Mouse (Mus musculus): Measurements from ENCODE around the gene Fgfr3. TPM values are rescaled to one million over a fixed set of nuclear protein-coding genes. Genes with fewer than 3 reads are reported as not detected.

Gene Fgfr3
- total RNA-seq, 2 experiments from 2014 or later = 12.7 to 13.0 TPM

DNA sequence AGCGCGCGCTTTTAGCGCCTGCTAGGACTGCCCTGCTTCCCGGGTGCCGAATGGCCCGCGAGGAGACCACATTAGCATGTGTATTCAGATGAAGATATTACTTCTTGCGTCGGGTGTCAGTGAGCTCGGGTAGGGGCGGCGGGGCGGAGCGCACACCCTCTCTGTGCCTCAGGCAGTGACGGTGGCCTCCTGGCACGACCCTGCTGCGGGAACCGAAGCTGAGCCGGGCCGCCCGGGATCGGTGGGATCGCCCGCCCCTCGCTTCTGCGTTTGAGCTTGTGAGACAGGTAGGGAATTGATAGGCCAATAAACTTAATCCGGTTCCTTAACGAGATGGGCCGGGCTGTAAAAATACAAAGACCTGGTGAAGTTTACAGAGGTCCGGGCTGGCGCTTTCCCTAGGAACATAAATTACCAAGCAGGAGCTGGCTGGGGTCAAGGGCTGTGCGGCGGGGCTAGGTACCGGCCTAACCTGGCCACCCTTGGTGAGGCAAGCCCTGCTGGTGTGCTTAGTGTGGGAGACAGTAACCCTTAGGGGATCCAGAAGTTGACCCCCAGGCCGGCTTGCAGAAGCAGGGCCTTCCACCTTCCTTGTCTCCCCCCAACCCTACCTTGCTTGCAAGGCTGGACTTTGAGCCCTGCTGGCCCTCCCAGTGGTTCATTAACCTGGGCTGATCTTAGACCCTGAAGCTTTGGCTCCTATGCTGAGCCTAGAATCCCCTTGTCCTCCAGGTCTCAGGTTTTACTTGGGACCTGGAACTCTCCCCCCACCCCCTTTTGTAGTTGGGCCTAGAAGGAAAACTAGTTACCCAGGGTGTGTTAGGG, 2.4 kb downstream of the Fgfr3 start:
- intact Hi-C loops (cut with DNase I) = loop anchor here (5.0 kb wide), 1 partner anchor 37 kb away; no protein-coding TSS in a partner anchor
- no peak for DNase-seq

DNA sequence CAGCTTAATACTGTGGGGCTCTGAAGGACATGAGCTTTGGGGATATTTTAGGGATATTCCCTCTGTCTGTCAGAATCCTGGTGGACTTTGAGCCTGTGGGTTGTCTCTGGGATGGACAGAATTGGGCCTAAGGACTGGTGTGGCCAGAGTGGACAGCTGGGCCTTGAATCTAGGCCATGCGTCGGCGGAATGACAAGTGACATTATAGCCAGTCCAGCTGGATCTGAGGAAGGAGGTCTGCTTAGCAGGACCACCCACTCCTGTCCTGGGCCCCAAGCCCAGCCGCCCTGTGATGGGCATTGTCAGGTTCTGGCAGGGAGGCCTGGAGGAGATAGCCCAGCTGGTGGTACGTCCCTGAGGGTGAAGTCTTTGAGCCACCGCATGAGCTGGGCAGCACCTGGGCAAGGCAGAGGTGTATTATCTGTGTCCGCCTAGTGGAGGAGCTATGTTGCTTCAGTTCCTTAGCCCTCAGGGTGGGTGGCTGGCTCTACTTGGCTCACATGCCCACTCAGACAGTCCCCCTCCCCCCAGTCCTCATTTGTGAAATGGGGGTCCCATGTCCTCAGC, 4.7 kb downstream of the Fgfr3 start:
- DNase-seq = peak; percentile 33 to 43
- intact Hi-C loops (cut with DNase I) = no loop called here

DNA sequence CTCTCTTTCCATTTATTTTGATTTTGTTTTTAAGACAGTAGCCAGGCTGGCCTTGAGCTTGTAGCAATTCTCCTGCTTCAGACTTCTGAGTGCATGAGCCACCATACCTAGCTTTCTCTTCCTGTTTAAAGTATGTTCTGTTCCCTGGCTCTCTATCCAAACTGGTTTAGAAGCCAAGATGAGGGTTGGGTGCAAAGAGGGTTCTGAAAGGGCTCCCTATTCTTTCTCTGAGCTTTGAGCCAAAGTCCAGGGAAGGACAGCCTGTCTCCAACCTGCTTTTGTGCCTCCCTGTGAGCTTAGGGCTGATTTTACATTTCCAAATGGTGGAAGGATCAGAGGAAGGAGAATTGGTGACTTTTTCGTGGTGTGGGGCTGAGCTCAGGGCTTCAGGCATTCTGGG, 5.4 kb downstream of the Fgfr3 start:
- no peak for DNase-seq
- intact Hi-C loops (cut with DNase I) = no loop called here

DNA sequence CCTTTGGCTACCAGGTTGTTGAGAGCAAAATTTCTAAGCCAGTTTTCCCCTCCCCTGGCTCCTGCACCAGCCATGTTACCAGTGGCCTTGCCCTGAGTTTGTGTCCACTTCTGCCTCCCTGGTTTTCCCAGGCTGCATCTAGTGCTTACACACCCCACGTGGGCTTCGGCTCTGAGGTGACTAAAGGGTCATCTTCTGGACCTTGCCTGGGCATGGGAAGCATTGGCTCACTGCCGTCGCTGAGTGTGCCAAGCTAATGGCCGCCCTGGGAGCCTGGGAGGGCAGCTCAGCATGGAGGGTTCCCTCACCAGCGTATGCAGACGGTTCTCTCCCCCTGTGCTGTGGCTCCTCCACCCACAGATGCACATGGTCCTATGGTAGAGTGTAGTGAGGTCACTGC, 7.4 kb downstream of the Fgfr3 start:
- DNase-seq = peak in 1 of 2 experiments; percentile 26
- intact Hi-C loops (cut with DNase I) = no loop called here

DNA sequence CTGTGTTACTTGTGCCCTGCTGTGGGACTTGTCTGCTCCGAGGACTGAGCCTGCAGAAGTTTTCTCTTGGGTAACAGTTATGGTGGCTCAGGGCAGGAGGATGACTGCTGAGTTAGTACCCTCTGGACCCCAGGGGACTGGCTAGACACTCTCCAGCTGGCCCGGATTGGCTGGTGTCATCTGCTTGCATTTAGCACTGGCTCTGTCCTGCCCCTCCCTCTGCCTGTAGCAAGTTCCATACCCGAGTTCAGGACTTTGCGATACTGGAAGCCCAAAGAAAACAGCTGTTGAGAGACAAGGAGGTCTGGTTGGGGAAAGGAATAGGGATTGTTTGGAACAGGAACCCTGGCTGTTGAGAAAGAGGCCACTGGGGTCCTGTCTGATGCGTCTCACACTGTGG, 9.0 kb downstream of the Fgfr3 start:
- intact Hi-C loops (cut with DNase I) = no loop called here
- DNase-seq = no peak

DNA sequence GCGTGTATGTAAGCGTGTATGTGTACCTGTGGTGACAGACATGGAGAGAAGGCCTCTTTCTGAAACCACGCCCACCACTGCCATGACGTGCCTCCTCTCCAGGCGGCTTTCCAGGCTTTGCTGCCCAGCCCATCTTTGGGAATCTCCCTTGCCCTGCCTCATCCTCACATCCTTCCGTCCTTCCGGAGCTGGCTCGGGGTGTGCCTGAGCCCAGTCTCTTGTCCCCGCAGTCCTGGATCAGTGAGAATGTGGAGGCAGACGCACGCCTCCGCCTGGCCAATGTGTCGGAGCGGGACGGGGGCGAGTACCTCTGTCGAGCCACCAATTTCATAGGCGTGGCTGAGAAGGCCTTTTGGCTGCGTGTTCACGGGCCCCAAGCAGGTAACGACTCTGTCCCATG, 9.6 kb downstream of the Fgfr3 start:
- intact Hi-C loops (cut with DNase I) = no loop called here

DNA sequence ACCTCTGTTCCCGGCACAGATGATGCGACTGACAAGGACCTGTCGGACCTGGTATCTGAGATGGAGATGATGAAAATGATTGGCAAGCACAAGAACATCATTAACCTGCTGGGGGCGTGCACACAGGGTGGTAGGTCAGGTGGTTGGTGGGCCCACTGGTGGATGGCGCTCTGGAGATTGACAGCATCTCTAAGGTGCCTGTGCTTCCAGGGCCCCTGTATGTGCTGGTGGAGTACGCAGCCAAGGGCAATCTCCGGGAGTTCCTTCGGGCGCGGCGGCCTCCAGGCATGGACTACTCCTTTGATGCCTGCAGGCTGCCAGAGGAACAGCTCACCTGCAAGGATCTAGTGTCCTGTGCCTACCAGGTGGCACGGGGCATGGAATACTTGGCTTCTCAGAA, 12.4 kb downstream of the Fgfr3 start:
- intact Hi-C loops (cut with DNase I) = no loop called here
- DNase-seq = no peak

More for the DNA sequence above, 9.6 kb downstream of the Fgfr3 start:
- DNase-seq = no peak

DNA sequence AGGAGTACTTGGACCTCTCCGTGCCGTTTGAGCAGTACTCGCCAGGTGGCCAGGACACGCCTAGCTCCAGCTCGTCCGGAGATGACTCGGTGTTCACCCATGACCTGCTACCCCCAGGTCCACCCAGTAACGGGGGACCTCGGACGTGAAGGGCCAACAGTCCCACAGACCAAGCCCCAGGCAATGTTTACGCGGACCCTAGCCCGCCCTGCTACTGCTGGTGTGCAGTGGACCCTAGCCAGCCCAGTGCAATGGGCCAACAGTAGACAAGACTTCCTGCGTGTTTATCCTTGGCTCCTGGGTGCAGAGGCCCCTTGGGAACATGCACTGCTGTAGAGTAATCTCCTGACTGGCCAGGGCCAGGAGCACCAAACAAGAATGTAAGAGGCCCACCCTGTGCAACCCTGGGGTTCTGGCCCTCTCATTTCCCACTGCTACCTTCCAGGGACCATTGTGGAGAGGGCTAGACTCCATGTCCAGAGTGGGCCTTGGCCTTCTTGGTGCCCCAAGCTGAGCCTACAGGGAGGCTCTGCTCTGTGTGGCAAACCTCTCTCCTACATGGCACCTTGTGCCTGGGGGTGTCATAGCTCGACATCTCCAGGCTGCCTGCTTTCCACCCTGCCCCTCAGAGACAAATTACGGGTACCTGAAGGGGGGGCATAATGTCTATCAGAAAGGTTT, 14.1 kb downstream of the Fgfr3 start:
- no peak for DNase-seq
- intact Hi-C loops (cut with DNase I) = no loop called here

DNA sequence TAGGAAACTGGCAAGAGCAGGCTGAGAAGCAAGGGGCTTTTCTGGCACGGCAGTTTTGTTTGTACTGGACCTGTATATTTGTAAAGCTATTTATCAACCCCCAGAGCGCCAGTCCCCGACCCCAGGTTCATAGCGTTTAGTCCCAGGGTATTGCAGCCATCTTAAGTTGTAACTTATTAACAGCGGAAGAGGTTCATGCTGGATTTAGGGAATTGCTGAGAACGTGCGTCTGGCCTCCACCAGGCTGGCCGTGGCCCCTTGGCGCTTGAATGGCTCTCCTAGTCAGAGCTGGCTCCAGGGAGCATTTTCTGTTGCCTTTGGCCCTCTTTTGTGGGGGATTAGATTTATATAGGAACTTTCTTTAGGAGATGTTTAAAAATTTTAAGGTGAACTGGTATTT, 14.8 kb downstream of the Fgfr3 start:
- no peak for DNase-seq
- intact Hi-C loops (cut with DNase I) = no loop called here

DNA sequence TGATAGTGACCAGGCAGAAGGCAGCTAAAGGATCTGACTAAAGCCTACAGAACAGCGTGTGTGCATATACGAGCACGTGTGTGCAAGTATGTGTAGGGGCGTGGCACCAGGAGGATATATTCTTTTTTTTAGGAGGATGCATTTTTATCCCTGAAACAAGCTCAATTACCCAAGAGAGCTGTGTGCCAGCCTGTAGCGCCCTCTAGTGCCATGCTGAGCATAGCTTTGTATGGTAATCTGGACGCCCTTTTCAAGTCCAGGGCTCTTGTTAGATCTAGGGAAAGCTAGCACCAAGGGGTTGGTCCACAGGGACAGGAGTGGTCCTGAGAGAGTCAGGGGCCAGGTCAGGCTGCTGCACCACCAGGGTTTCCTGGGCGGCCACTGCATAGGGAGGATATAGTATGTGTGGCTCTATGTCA, 16.4 kb downstream of the Fgfr3 start:
- DNase-seq = peak; percentile 75 to 86
- intact Hi-C loops (cut with DNase I) = loop anchor here (2.0 kb wide), 1 partner anchor 53 kb away; no protein-coding TSS in a partner anchor

DNA sequence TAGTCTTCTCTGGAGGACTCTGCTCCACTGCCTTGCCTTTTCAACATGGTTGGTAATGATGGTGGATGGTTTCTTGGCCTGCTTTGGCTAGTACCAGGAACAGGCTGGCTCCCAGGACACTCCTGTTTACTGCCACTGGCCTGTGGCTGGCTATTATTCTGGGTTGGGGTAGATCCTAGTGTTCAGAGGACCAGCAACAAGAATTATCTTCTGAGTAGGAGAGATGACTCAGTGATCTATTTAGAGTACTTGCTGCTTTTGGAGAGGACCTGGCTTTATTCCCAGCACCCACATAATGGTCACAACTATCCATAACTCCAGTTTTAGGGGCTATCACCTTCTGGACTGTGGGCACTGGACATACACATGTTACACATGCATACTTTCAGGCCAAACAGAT, 16.9 kb downstream of the Fgfr3 start:
- intact Hi-C loops (cut with DNase I) = loop anchor here (2.0 kb wide), 1 partner anchor 54 kb away; no protein-coding TSS in a partner anchor
- DNase-seq = no peak

DNA sequence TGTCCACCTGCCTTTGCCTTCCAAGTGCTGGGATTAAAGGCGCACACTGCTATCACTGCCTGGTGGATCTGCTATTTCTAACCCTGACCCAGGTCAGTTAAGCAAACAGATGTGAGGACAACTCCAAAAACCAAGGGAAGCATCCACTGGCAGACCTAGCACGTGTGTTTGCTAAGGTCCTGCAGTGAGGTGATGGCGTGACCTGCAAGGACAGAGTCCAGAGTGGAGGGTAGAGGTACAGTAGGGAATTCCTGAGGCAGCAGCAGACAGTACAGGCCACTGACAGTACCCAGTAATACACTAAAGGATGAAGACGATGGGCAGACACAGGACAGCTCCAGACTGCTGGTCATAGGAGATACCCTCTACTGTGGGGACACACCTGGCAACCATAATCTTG, 19.1 kb downstream of the Fgfr3 start:
- intact Hi-C loops (cut with DNase I) = no loop called here
- DNase-seq = no peak

DNA sequence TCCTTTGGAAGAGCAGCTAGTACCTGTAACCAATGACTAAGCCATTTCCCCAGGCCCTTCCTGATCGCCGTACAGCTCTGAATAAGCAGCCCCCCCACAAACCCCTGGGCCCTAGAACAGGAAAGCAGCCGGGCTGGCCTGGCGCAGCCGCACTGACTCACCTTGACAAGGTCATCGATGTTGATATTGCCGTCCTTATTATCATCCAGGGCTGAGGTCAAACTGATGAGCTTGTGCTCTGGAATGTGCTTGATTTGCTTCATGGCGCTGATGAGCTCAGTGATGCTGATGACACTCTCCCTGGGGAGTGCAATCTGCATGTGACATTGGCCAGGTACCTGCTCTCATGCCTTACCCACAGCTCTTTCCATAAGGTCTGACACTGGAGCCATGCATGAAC, 22.0 kb downstream of the Fgfr3 start:
- no peak for DNase-seq
- intact Hi-C loops (cut with DNase I) = no loop called here

DNA sequence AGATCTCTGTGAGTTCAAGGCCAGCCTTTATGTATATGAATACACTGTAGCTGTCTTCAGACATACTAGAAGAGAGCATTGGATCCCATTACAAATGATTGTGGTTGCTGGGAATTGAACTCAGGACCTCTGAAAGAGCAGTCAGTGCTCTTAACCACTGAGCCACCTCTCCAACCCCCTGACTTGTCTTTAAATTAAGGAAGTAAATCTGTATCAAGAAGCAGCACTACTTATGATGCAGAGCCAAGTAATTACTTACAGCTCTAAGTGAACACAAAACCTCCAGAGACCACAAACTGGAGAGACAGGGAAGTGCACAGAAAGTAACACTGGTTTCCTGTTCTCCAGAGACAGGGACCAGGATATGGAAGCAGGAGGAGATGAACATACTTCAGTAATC, 55.7 kb downstream of the Fgfr3 start:
- intact Hi-C loops (cut with DNase I) = no loop called here
- no peak for DNase-seq

DNA sequence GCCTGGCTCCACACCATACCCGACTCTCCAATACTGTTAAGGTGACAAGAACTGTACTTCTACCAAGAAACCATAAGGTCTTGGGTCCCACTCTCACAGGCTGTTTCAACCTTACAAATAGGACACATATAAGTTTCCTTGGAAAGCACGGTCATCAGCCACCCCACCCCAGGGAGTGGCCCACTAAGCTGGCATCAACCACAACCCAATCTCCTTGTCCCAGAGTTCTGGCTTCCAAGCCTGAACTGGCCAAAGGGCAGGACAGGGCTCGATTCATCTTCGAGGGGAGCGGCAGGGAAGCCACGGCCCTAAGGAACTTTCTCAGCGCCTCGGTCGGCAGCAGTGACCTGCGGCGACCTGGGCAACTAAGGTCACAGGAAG, 60.5 kb downstream of the Fgfr3 start:
- no peak for DNase-seq
- intact Hi-C loops (cut with DNase I) = loop anchor here (2.0 kb wide), 1 partner anchor 37 kb away; no protein-coding TSS in a partner anchor

DNA sequence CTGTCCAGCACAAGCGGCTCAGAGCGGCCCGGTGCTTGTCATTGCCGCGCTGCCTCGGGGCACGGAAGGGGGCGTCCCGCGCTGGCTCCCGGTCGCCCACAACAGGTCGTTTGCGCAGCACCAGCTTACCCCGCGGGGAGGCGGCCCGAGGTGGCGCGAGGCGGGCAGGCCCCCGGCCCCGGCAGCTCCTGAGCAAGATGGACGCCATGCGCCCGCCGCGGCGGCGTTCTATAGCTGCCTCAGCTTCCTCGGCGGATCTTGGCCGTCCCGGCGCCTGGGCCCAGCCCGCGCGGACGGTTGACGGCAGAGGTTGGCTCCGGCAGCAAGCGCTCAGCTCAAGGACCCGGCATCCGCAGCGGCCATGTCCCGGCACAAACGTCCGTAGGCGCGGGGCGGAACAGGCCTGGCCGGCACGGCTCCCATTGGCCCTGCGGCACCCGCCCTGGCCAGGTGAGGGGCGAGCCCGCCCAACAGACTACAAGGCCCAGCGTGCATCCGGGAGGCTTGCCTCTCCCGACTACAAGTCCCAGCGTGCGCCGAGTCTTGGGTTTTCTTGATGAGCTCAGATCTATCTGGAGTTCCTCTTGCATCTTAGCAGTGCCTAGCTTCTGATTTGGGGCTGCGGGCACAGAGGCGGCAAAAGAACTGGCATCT, 61.0 kb downstream of the Fgfr3 start, which contains the start of gene Letm1:
Gene Letm1 (minus strand): TSS at position 473 of the 654 bp plus-strand sequence.
- intact Hi-C loops (cut with DNase I) = loop anchor here (2.0 kb wide), 1 partner anchor 36 kb away; no protein-coding TSS in a partner anchor
- peak; percentile 93 for DNase-seq

DNA sequence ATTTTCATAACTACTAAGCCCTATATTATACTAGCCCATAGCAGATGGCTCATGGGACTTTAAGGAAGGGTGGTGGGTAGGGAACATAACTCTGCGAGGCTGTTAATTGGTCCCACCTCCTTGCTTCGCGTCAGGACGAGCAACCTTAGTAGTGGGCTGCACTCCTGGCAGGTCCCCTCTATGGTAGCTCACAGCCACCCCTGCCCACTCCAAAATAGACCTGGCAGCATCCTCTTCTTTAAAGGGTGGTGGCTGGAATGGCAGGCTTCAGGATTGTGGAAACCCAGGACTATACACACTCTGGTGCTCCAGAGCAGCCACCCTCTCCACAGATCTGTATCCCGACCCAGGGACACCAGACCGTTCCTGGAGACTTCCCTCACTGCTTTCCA, 61.5 kb downstream of the Fgfr3 start:
- intact Hi-C loops (cut with DNase I) = loop anchor here (2.0 kb wide), 1 partner anchor 36 kb away; no protein-coding TSS in a partner anchor
- DNase-seq = no peak

Measured in heart, postnatal 14 days (tissue).